Mouse (Mus musculus) bone marrow, adult 2 months (tissue): ENCODE data around the gene Gpr65. TPM values are rescaled to one million over a fixed set of nuclear protein-coding genes. Genes with fewer than 3 reads are reported as not detected.

Experiments
- H3K27ac ChIP-seq: fragments of 200-500 bp; 2 replicates; pipeline ENCODE4 v1.5.1; 2012; ENCODE audit warnings: low read depth, mild to moderate bottlenecking, control low read depth, inconsistent platforms, low read length; ENCODE audit not compliant: control insufficient read depth, poor library complexity, insufficient read depth
- H3K4me1 ChIP-seq: fragments of 200-500 bp; 2 replicates; pipeline ENCODE4 v1.6.1; 2011; ENCODE audit warnings: low read length; ENCODE audit not compliant: control insufficient read depth, insufficient read depth
- H3K4me3 ChIP-seq: fragments of 200-500 bp; replicated peaks from 2 replicates; pipeline ENCODE3; 2011; ENCODE audit warnings: mild to moderate bottlenecking, low read depth, low read length, control low read depth; ENCODE audit not compliant: control insufficient read depth
- CTCF ChIP-seq: fragments of 200-500 bp; IDR thresholded peaks from 2 replicates; pipeline ENCODE4 v1.5.1; 2011; ENCODE audit warnings: low read length, control low read depth; ENCODE audit not compliant: control insufficient read depth, insufficient read depth
- POLR2A ChIP-seq: fragments of 200-500 bp; IDR thresholded peaks from 2 replicates; pipeline ENCODE4 v1.6.1; 2011; ENCODE audit warnings: low read depth, mild to moderate bottlenecking, control low read depth, low read length, borderline replicate concordance; ENCODE audit not compliant: control insufficient read depth
- WGBS: fragments of 180-500 bp; shearing (Covaris S2); methylation state at CpG from one replicate; pipeline ENCODE4 v1.1.7; 2018; 5-methylcytosine and 5-hydroxymethylcytosine counted together
- polyA plus RNA-seq: library from polyadenylated mRNA; stranded (reverse); fragments of >200 nt; gene quantifications from 2 replicates; pipeline ENCODE4 v1.2.4, GENCODE M21; 2011; ENCODE audit warnings: low replicate concordance; ENCODE audit not compliant: missing spikeins, insufficient read depth, insufficient read length

Gpr65 gene
- polyA plus RNA-seq, 1 experiment: 14.1 TPM

- WGBS: 8% methylated on average over 12 of the region's 12 CpGs
- no peak for TF ChIP-seq POLR2A
- TF ChIP-seq CTCF: no peak
- no peak overlapping the region for H3K27ac ChIP-seq
- peak overlapping the region; percentile 14 for H3K4me3 ChIP-seq
- H3K4me1 ChIP-seq: peaks cover 9% of the 10 kb centered on the region
Observed at GRCm38 (mm10) chr12:98270810-98271566, 2.6 kb downstream of the Gpr65 start.

DNA sequence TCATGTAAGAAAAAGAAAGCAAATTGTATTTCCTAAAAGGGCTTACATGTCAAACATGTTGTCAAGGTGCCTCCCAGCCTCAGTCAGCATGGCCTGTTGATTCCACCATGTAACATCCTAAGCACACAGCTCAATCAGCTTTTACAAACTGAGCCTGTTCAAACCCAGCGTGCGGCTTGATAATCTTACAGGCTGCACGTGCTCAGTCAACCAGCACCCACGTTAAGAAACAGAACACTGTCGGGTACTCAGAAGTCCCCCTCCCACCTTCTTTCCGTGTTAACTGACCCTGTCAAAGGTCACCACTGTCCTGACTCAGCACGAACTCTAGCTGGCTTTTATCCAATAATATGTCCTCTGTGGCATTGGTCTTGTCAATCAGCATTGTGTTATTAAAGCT lies 4.0 kb downstream of the Gpr65 start:
- TF ChIP-seq CTCF: no peak
- TF ChIP-seq POLR2A: no peak
- 67% methylated on average over 7 of the region's 7 CpGs for WGBS
- peaks cover 6% of the 10 kb centered on the region for H3K4me1 ChIP-seq
- H3K27ac ChIP-seq: no peak overlapping the region
- no peak overlapping the region for H3K4me3 ChIP-seq

DNA sequence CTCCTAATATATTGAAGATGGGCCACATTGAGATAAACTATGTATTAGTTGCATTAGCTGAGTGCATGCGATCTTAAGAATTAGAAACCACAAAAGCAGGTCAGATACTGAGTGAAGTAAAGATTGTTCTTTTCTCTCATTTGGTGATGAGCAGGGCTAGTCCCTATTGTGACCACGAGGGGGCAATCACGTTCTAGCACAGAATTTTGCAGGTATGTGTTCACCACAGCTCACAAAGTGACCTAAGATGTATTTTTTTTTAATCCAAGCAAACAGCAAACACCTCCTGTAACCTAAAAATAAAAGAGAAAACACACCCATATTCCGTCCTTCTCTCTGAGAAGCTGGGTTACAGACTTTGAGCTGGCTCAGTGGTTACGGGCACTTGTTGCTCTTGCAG lies 12.1 kb downstream of the Gpr65 start:
- no peak overlapping the region for H3K4me3 ChIP-seq
- peak; percentile 50 for TF ChIP-seq CTCF
- TF ChIP-seq POLR2A: no peak
- 23% methylated on average over 5 of the region's 5 CpGs for WGBS
- peaks cover 2% of the 10 kb centered on the region; the same call in 1 of the 2 replicates for H3K4me1 ChIP-seq
- no peak overlapping the region for H3K27ac ChIP-seq

DNA sequence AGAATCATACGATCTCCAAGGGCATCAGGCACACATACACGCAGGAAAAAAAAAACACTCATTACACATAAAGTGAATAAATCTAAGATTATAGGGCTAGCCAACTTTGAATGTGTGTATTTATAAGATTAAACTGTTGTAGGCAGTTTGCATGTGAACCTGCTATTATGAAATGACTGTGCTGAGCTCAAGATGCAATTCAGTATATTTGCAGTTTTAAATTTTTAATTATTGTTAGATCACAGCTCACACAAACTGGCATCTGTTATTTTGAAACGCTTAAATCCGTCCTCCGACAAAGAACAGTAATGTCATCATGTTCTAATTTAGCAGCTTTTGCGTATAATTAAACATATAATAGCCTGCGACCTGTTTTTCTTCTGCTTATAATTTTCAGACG lies 12.6 kb downstream of the Gpr65 start:
- TF ChIP-seq POLR2A (no peak), CTCF (no peak)
- peaks cover 2% of the 10 kb centered on the region; the same call in 1 of the 2 replicates for H3K4me1 ChIP-seq
- 67% methylated on average over 8 of the region's 8 CpGs for WGBS
- no peak overlapping the region for H3K4me3 ChIP-seq
- no peak overlapping the region for H3K27ac ChIP-seq

DNA sequence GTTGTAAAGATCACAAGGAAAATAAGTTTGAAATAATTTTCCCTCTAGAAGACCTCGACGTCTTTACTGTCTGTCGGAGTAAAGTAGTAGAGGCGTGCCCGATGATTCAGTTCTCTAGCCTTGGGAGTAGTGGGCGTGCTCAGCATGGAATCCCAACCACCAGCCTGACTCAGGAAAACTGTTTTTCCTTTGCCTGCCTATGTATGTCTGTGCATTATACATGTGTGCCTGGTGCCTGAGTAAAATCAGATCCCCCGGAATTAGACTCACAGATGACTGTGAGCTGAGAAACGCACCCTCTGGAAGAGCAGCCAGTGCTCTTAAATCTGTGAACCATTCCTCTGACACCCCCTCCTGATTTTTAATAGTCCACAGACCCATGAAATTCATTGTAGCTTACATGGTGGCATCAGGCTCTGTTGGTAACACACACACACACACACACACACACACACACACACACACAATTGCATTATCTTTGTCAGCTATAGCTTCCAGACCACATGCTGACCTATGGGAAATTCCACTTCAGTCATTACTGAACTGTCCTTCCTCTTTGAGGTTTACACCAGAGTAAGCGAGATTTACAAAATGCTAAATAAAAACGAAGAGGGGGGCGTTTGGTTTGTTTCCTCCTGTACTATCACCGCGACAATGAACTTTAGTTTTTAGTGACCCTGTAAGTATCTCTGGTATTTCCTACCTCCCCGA lies 14.5 kb downstream of the Gpr65 start:
- WGBS: 47% methylated on average over 14 of the region's 14 CpGs
- H3K4me3 ChIP-seq: no peak overlapping the region
- peak overlapping the region; percentile 54; the same call in 1 of the 2 replicates for H3K27ac ChIP-seq
- no peak for TF ChIP-seq CTCF
- no peak for TF ChIP-seq POLR2A
- peaks cover 2% of the 10 kb centered on the region; the same call in 1 of the 2 replicates for H3K4me1 ChIP-seq

- TF ChIP-seq POLR2A (no peak), CTCF (no peak)
- H3K4me1 ChIP-seq: peaks cover 2% of the 10 kb centered on the region; the same call in 1 of the 2 replicates
- WGBS: 31% methylated on average over 3 of the region's 3 CpGs
- peak overlapping the region; percentile 54; the same call in 1 of the 2 replicates for H3K27ac ChIP-seq
- H3K4me3 ChIP-seq: no peak overlapping the region
Observed at GRCm38 (mm10) chr12:98283487-98283860, 15.0 kb downstream of the Gpr65 start.

DNA sequence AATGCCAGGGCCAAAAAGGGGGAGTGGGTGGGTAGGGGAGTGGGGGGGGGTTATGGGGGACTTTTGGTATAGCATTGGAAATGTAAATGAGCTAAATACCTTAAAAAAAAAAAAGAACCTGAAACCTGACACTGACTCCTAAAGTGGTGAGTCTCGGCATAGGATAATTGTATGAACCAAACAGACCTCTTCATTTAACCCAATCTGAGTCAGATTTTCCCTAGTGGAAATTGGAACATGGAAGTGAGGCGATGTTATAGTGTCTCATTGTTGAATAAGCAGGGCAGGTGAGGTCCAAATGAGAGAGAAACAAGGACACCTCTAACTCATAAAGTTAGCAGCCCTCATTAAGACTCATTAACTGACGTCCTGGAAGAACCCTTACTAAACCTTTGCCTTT lies 16.0 kb downstream of the Gpr65 start:
- no peak for TF ChIP-seq CTCF
- no peak for TF ChIP-seq POLR2A
- H3K27ac ChIP-seq: no peak overlapping the region
- peaks cover 2% of the 10 kb centered on the region; the same call in 1 of the 2 replicates for H3K4me1 ChIP-seq
- H3K4me3 ChIP-seq: no peak overlapping the region
- WGBS: 87% methylated on average over 3 of the region's 3 CpGs

DNA sequence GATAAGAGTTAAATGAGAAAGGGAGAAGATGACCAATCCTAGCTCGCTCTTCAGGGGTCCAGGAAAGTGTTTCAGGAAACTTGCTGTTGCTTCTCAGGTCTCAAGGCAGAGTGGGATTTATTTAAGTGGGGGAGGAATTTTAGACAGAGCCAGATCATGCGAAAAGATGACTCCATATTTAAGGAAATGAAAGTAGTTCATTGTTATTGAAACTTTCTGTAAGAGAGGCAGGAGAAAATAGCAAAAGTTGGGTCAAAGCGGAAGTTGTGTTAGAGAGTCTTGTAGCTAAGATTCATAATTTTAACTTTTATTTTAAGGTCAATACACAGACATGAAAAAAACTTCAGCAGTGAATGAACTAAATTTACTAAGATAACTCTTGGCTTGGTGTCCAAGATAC lies 22.0 kb downstream of the Gpr65 start:
- Histone ChIP-seq H3K27ac (no peak overlapping the region), H3K4me3 (no peak overlapping the region), H3K4me1 (no peaks in the 10 kb centered on the region)
- TF ChIP-seq POLR2A: no peak
- no peak for TF ChIP-seq CTCF
- WGBS: 69% methylated on average over 3 of the region's 3 CpGs
